Mouse (Mus musculus): ENCODE measurements around the gene Ift140.
A peak's percentile ranks its signal among the peaks of the same experiment; 100 is the strongest.

Ift140 gene

DNA sequence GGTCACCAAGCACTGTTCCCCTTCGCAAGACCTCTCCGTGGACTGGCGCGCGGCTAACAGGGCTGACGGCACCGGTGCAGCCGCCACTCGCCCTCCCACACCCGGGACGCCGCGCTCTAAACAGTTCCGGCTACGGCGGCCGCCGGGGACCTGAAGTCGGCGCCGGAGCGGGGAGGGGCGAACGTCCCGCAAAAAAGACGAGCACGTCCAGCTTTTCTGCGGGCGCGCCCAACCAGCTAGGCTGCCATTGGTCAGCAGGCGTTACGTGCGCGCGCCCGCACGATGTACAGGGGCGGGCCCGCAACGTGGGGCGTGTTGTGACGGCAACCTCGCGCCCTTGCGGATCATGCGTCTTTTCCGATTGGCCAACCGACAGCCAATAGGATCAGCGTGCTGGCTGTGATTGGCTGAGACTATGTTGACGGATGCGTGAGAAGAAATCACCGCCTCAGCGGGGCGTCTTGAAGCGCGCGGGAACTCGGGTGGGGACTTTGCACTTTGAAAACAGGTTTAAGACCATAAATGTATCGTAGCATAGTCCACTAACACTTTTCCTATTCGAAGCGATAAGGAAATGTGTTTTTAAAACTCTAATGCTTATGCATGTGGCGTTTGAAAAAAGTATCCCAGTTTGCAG is at the start of gene Ift140, which contains the start of gene Cramp1l:
Gene Ift140 (plus strand): TSS at position 431 of the 637 bp plus-strand sequence.
Gene Cramp1l (minus strand): TSS at position 134 of the 637 bp plus-strand sequence.
- peak; percentile 99 for DNase-seq

DNA sequence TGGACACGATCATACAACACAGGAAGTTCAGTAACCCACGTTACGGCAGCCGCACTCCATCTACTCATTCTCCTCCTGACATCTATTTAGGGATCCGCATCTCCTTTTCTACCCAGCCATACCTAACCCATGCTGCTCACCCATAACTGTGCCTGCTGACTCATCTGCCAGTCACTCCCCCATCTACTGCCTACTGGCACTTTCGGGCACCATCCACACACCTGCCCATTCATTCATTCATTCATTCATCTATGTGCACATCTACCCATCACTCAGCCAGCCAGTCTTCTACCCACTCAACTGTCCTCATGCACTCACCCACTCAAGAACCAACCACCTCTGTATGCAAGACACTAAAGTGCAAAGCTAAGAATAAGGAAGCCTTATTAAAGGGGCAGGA is 28.7 kb upstream of the Ift140 start:
- no peak for DNase-seq

DNA sequence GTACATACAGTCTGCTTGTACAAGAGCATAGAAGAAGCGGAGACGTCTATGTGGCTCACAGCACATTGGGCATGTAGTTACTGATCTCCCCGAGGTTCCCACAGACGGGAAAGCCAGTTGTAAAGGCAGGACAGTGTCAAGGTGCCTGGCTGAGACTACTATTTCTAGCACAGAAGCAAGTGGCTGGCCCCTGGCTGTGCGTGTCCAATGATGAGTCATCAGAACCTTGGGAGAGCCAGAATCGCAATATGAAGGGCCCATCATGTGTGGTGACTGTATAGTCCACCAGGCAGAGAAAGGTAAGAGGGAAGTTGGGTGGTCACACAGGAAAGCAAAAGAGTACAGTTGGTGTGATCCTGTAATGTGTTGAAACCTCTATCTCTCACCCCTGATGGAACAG is 21.2 kb upstream of the Ift140 start:
- peak in 1 of 2 experiments; percentile 10 for DNase-seq

DNA sequence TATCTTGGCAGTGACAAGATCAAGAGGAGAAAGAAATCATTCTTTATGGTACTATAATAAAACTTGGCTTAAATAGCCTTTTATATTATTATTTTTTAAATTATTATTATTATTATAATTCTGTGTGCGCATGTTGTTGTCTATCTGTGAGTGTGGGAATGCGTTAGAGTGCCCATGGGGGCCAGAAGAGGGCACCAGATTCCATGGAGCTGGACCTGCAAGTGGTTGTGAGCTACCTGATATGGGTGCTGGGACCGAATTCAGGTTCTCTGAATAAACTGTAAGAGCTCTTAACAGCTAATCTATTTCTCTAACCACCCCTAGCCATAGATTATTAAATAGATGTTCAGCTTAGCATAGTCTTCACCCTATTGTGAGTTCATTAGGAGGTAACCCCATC is 10.8 kb upstream of the Ift140 start:
- no peak for DNase-seq

DNA sequence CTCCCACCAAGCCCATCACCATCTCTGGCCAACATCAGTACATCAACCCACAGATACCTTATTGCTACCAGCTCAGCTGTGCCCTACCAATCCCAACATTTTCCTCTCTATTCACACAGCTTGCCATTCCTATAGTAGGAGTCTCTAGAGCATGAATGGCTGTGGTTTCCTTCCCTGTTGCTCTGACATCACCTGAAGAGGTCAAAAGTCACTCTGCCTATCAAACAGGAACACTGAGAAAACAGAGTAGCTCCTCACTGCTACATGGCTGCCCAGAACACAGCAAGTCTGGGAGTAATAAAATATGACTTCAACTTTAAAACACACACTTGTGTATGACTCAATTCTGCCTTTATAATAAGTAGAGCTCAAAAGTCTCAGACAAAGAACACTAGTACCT is 8.4 kb upstream of the Ift140 start:
- DNase-seq, result no peak

DNA sequence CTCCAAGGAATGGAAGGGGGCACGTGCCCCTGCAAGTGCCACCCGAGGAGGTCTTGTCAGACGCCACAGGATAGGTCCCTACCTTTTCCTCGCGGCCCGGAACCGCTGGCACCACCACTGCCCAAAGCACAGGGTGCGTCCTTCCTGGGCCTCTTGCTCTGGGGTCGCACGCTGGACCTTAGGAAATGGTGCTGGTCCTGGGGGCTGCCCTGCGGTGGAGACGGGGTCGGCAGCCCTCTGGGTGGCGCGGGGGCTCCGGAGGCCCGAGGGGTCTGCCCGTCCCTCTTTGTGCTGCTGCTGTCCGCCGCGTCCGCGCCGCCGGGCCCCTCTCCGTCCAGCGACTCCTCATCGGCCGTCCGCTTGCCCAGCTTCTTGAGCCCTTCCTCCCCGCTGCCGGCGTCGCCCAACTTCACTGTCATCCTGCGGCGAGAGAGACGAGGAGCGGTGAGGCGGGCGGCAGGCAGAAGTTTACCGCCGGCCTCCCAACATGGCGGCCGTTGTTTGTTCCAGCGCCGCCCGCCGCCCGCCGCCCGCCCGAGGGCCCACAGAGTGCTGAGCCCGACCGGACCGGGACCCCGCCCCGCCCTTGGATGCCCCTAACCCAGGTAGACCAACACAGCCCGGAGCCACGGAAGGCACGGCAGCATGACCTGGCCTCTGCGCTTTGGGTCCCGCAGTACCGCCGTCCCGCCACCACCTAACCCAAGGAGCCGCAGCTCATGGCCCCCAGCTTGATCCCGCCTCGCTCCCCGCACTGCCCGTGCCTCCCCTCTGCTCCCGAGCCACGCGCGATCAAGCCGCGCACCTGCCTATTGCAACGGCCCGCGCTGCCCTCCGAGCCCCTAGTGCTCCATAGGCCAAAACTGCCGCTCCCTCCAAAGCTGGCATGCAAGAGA is 2.0 kb upstream of the Ift140 start:
- DNase-seq, result peak; percentile 9 to 12

DNA sequence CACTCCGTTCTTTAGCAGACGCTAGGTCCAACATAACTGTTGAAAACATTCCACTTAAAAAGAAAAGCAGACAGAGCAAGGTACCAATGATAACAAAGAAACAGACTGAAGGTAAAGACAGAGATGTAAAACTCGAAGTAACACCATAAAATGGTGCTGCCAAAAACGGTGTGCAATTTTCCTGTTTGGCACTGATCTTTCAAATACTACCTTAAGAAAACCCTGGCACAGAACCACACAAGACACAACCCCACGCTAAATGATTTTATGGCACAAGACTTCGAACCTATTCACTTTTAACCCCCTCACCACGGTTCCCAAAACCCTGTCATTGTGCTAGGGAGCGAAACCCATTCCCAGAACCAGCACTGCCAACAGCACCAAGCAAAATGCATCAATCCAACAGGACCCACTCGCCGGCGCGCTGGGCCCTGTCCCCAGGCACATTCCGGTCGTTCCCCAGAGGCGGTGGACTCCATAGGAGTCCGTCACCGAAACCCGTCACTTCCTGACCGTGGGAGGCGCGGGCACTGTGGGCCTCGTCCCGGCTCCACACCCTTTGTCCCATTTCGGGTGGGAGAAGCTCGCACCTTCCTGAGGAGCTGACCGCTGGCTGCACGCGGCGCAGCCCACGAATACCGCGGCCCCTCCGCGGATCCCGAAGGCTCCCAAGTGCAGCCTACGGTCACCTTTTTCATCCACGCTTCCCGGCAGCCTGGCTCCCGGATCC is 879 bp upstream of the Ift140 start:
- peak in 1 of 2 experiments; percentile 38 for DNase-seq

DNA sequence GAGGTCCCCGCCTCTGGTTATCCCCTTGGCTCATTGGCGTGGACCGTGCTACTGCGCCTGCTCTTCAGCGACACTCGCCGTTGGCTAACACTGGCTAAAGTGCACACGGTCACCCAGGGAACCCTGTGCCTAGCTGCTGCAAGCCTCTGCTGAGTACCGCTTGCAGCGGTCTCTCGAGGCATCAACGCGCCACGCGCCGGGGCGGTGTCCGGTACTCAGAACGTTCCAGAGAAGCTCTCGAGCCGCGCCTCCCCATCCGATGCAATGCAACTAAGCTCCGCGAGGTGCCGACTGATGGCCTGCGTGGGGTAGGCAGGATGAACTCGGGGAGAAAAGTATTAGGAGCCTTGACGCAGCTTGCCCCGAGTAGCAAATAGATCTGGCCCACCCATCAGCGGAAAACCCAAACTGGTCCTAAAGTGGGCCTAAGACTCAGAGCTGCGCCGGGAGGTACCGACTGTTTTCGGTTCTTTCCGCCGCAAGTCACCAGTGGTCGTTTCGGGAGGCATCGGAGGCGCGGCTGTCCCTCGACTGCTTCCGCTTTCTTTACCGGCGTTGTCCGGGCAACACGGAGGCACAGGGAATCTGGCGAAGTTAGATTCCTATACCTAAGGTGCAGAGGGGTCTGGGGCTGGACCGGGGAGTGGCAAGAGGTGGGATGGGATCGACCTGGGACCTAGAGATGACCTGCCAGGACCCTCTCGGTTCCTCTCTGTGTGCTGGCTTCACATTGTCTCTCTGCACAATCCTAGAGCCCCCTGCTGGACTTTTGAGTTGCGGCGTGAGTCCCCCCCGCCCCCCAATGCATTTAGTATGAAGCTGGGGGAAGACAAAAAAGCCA is 627 bp downstream of the Ift140 start:
- DNase-seq, result peak in 1 of 2 experiments; percentile 77

DNA sequence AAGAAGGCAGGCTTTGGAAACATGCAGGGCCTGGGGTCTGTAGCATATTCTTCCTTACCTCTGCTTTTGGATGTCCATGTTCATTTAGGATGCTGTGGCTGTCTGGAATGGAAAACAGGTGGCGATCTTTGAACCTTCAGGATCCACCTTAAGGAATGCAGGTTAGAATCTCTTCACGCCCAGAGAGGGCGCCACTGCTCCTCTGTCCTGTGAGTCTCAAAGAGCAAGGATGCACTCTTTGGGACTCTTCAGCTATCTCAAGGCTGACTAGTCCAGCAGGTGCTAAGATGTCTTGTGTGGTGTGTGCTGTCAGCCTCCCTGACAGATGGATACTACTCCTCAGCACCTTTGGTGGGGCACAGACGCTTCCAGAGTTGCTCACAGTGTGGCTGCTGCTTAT is 20.3 kb downstream of the Ift140 start:
- DNase-seq, result peak; percentile 8 to 28

DNA sequence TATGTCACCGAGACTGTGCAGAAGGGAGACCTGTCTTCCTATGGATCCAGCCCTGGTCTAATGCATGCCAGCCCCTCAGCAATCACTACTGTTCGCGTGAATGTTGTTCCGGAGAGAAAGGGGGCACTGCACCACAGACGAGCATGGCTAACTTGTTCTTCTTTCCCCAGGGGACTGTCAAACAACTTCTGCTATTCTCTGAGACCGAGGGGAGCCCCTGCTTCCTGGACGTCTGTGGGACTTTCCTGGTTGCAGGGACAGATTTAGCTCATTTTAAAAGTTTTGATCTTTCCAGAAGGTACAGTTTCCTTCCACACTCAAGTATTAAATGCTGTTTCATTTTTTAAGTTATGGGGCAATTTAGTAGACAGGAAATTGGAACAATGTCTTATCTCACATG is 29.0 kb downstream of the Ift140 start:
- DNase-seq, result no peak

DNA sequence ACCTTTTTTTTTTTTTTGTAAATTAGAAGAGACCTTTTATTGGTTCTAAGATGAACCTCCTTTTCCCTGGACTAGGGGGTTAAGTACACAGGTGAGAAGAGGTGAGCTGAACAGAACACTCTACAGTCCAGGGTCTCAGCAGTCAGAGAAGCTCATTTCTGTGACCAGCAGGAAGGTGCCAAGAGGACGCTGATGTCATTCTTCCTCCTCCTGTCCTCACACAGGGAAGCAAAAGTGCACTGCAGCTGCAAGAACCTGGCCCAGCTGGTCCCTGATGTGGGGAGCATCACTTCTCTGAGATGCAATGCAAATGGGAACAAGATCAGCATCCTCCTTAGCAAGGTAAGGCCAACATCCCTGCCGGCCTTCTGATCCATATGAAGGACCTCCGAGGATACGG is 29.4 kb downstream of the Ift140 start:
- no peak for DNase-seq

DNA sequence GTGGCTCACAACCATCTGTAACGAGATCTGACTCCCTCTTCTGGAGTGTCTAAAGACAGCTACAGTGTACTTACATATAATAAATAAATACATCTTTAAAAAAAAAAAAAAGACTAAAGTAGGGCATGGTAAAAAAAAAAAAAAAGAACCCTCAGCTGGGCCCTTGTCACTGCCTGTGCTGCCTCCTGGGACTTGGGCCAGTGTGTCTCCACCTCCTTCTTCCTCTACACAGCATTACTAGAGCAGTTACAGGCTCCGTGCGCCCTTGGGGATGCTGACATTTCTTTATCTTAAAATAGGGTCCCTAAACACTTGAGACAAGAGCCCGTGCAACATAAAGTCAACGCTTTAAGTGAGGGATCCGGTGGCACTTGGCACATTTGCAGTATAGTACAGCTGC is 31.3 kb downstream of the Ift140 start:
- no peak for DNase-seq

DNA sequence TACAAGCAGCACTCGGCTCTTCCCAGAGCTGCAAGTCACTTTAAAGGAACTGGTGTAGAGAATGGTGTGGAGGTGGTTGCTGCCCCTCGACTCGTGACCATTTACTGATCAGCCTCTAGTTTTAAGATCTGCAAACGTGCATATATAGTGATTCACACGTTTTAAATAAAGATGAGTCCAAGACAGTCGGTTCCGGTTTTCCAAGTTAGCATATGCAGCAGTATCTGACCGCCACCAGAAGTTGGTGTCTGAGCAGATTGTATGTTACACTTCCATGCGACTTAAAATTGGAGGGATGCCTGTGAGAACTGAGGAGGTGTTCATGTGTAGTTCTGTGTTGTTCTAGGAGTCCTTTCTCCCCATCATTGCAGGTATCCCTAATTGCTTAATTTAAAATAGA is 37.4 kb downstream of the Ift140 start:
- no peak for DNase-seq

DNA sequence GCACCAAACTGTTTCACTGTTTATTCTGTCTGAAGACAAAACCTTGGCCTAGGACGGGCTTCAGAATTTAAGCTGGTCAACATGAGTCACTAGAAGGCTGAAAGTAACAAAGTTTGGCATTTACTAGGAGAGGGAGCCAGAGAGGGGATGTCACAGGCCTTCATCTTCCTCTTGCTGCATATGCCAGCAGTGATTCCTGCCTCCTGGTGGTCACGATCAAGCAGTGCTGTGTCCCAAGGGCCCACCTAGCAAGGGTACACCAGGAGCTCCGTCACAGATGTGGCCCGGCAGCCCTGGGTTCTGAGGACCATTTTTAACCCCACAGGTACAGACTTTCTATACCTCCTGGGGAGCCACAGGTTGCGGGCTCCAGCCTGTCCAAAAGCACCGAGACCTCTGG is 41.2 kb downstream of the Ift140 start:
- no peak for DNase-seq

DNA sequence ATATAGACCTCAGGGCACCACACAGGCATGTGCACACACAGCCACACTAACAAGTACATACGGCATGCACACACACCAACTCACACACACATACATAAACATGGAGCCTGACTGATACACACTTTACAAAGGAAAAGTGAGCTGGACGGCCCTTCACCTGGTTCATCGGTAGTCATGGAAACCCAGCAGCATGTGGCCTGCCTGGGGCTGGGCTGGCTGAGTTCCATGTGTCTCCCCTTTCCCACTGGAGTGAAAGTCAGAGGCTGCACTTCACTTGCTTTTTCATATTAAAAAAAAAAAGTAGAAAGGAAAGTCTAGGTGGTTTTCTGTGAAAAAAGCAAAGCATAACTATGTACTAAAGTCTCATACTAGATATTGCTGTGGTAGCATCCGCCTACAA is 47.4 kb downstream of the Ift140 start:
- no peak for DNase-seq

DNA sequence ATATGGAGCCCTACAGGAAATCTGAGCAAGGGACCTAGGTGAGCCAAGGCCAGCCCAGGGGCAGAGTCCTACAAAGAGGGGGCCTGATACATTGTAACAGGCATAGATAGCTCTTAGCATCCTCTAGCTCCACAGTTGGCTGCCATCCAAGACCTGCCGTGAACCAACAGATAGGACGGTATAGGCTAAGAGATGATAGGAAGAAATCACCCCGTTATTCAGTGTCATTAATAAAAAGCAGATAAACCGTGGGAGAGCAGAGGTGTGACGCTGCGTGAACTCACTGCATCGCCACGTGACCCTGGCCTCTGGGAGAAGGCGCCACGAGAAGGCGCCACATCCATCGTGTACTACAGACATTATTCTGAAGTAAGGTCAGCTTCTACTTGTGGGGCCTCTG is 48.0 kb downstream of the Ift140 start:
- no peak for DNase-seq

DNA sequence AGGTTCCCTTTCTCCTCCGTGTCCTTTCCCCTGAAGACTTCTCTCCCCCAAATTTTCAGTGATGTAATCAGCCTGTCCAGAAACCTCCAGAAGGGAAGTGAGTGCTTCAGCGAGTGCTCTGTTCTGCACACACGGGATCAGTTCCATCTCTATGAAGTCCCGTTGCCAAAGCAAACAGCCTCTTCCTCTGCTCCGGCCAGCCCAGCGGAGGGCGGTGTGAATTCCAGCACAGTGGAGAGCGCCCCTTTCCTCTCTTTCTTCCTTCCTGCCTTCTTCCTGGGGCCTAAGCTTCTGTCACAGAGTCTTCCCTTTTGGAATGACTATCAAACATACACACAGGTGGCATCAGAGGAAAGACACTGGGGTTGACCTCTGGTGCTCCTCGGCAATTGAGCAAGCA is 48.5 kb downstream of the Ift140 start:
- no peak for DNase-seq

DNA sequence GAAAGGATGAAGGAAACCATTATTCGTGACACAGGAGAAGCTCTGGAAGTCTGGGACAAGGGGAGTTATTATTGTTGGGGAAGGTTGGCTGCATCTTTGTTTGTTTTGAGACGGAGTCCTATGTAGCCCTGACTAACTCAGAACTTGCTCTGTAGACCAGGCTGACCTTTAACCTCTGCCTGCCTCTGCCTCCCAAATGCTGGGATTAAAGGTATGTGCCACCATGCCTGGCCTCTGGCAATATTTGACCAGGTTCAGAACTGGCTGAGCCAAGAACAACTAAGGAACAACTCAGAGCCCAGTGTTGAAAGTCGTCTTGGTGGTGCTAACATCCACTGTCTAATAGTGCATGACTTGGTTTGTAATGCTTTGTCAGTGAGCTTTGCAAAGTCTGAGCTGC is 49.3 kb downstream of the Ift140 start:
- DNase-seq, result no peak

DNA sequence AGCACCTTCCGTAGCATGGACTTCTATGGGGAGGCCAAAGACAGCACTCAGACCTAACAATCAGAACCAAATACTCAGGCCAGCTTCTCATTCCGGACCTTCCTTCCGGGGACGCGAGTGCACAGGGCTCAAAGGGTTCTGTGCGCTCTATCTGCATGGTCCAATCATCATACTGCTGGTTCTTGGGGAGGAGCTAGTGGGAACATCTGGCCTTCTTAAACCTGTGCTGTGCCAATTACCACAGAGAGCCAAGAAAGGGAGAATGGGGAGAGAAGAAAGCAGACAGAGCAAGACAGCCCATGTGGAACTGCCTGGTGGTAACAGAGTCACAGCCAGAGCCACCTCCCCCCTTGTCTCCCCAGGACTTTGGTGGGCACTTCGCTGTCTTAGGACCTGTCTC is 50.7 kb downstream of the Ift140 start:
- DNase-seq, result no peak

DNA sequence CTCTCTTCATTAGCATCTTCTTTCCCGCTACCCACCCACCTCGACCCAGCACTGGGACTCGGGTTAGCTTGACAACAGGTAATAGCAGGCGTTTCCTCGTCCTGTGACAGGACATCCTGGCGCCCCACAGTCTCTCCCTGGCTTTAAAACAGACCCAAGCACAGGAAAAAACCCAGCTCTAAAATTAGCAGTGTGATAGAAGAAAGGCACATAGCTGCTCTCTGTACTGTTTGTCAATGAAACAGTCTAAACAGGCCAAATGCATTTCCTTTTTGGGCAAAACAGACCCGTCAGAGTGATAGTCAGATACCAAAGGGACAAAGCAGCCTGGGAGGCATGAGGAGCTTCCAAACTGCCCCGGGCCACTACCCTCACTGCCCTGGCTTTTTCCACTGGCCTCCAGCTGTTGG is 51.6 kb downstream of the Ift140 start:
- no peak for DNase-seq

DNA sequence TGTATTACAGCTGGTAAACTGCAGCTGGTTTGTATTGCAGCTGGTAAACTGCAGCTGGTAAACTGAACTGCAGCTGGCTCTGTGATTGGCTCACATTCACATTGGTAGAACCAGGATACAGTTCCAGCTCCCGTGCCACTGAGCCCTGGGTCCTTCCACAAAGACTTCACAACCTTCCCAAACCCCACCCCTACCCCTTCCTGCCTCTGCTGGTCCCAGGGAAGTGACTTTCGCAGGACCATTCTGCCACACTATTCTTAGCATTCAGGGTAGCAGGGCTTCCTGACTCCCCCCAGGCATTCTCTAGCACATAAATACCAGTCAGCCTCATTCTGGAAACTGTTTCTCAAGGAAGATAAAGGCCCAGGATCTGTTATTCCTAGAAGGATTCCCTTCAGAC is 52.8 kb downstream of the Ift140 start:
- DNase-seq, result no peak

DNA sequence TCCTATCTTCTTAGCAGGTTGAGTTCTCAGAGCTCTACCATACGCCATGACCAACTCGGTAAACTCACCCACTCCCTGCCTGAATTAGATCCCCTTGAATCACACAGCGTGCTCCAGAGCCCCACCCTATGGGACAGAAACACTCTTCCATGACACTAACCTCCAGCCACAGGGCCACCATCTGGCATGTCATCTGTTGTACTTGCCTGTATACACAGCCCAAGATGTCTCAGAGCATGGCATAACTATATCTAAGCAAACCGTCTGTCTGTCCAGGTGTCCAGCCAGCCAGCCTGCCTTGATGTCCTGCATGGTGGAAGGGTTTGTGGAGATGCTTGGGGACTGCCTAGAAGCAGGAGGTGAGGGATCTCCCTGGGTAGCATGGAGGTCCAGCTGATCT is 61.0 kb downstream of the Ift140 start:
- DNase-seq, result peak; percentile 49 to 51

Data from cerebellum, postnatal 36 days (tissue).